Mouse (Mus musculus) heart, embryonic 14.5 days (tissue): ENCODE data around the gene Pdk3. TPM values are rescaled to one million over a fixed set of nuclear protein-coding genes. Genes with fewer than 3 reads are reported as not detected.
A peak's percentile ranks its signal among the peaks of the same experiment; 100 is the strongest.

Source experiments
- ATAC-seq: fragments of 200-750 bp; cut with Nextera tagmentation; 2 replicates; pipeline ENCODE4 v1.8.0; 2017; ENCODE audit warnings: low read depth, moderate TSS enrichment; ENCODE audit not compliant: insufficient number of reproducible peaks, insufficient read depth, low FRiP score
- H3K27ac ChIP-seq, 2 experiments: fragments of 200-500 bp in 1 of 2; fragments of 300-500 bp in 1 of 2; sonication (generic) in 1 of 2; replicated peaks in 1 of 2; 2 replicates each; pipeline ENCODE4 v1.5.1; 2012 to 2014; ENCODE audit warnings: low read depth in 2 of 2, low read length in 2 of 2, control low read depth in 1 of 2, mild to moderate bottlenecking in 1 of 2, mixed read lengths in 1 of 2; ENCODE audit not compliant: control insufficient read depth in 1 of 2, insufficient read depth in 1 of 2
- H3K27me3 ChIP-seq: fragments of 300-500 bp; sonication (generic); 2 replicates; pipeline ENCODE4 v1.6.1; 2014; ENCODE audit warnings: mild to moderate bottlenecking, low read length, control low read depth; ENCODE audit not compliant: control insufficient read depth, insufficient read depth
- H3K36me3 ChIP-seq: fragments of 300-500 bp; sonication (generic); 2 replicates; pipeline ENCODE4 v1.6.1; 2014; ENCODE audit warnings: mild to moderate bottlenecking, control low read depth, low read length, mixed read lengths; ENCODE audit not compliant: control insufficient read depth, insufficient read depth
- H3K4me1 ChIP-seq, 2 experiments: fragments of 200-500 bp in 1 of 2; fragments of 300-500 bp in 1 of 2; sonication (generic) in 1 of 2; 2 replicates each; pipeline ENCODE4 v1.6.1; 2012 to 2014; ENCODE audit warnings: low read length in 2 of 2, control low read depth in 1 of 2, mixed read lengths in 1 of 2; ENCODE audit not compliant: control insufficient read depth in 2 of 2, insufficient read depth in 2 of 2
- H3K4me2 ChIP-seq: fragments of 300-500 bp; sonication (generic); 2 replicates; pipeline ENCODE4 v1.6.1; 2014; ENCODE audit warnings: mild to moderate bottlenecking, low read length
- H3K4me3 ChIP-seq, 2 experiments: fragments of 200-500 bp in 1 of 2; fragments of 300-500 bp in 1 of 2; sonication (generic) in 1 of 2; 2 replicates each; pipeline ENCODE4 v1.5.1; 2012 to 2014; ENCODE audit warnings: low read length in 2 of 2, mild to moderate bottlenecking in 2 of 2, control low read depth in 1 of 2, low read depth in 1 of 2, moderate library complexity in 1 of 2; ENCODE audit not compliant: control insufficient read depth in 1 of 2, insufficient read depth in 1 of 2
- H3K9ac ChIP-seq: fragments of 300-500 bp; sonication (generic); 2 replicates; pipeline ENCODE4 v1.6.1; 2014; ENCODE audit warnings: mild to moderate bottlenecking, low read length
- H3K9me3 ChIP-seq: fragments of 300-500 bp; sonication (generic); 2 replicates; pipeline ENCODE4 v1.6.1; 2016; ENCODE audit warnings: low read length, control low read depth; ENCODE audit not compliant: control insufficient read depth
- WGBS: fragments of 180-500 bp; shearing (Covaris S2); extraction: QIAGEN DNeasy Blood & Tissue Kit; methylation state at CpG from one replicate; pipeline ENCODE4 v1.1.7; 2014; 5-methylcytosine and 5-hydroxymethylcytosine counted together
- polyA plus RNA-seq: library from polyadenylated mRNA; unstranded; fragments of >200 nt; fragmentation: Nextera tagmentation; extraction: Ambion mirVana; gene quantifications from 2 replicates; pipeline ENCODE4 v1.2.1, GENCODE M21; 2014

Gene Pdk3
- polyA plus RNA-seq = 129 and 137 TPM in 2 replicates

DNA sequence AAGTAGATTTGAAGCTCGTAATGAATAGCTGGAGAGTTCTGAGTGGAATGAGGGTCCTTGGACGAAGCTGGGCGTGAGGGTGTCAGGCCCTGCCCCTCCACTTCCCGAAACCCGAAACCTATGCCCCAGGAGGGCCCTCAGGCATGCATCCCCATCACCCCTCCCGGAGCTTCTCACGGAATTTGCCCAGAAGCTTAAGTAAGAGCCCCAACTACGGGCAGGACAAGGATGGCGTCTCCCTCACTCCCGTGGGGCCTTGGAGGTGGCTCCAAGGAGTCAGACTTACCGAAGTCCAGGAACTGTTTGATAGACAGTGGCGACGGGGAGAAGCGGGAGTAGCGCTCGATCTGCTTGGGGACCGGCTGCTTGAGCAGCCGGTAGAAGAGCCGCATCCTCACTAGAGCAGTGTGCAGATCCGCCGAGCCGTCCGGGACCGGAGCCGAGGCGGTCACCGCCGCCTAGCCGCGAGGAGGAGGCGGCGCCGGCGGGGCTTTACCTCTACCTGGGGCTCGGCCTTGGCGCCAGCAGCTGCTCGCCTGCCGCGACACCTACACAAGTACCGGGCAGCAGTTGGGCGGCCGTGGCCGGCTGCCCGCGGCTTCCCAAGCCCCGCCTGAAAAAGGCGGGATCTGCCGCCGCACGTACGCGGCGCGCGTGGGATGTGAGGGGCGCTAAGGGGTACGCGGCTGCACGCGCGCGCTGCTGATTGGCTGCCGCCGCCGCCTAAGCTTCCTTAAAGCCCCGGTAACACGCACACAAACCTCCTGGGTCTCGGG lies at the start of gene Pdk3:
Pdk3 (minus strand) TSS at position 641 of the 776 bp plus-strand sequence.
- Histone ChIP-seq H3K27me3 (no peaks in the 10 kb centered on the region), H3K4me3 (peak within 1 kb of the TSS; percentile 61 to 72), H3K27ac (peak within 1 kb of the TSS; percentile 94), H3K36me3 (no peaks in the 10 kb centered on the region), H3K4me1 (no peaks in the 10 kb centered on the region; a peak in 1 of 4 replicates), H3K9ac (peak within 1 kb of the TSS; percentile 80), H3K9me3 (no peaks in the 10 kb centered on the region), H3K4me2 (peak within 1 kb of the TSS; percentile 56)
- WGBS = 21% methylated on average over 49 of the region's 68 CpGs
- ATAC-seq = peak; percentile 90

- H3K9ac ChIP-seq = no peak overlapping the region
- WGBS = 67% methylated on average over 3 of the region's 3 CpGs
- H3K4me3 ChIP-seq = no peak overlapping the region
- no peak overlapping the region for H3K4me2 ChIP-seq
- H3K9me3 ChIP-seq = no peaks in the 10 kb centered on the region
- H3K36me3 ChIP-seq = no peaks in the 10 kb centered on the region
- H3K27ac ChIP-seq = no peak overlapping the region
- no peak for ATAC-seq
- no peaks in the 10 kb centered on the region for H3K27me3 ChIP-seq
- H3K4me1 ChIP-seq = no peaks in the 10 kb centered on the region
These were observed 45.6 kb upstream of the Pdk3 start for GRCm38 (mm10) chrX:93877634-93878016.

DNA sequence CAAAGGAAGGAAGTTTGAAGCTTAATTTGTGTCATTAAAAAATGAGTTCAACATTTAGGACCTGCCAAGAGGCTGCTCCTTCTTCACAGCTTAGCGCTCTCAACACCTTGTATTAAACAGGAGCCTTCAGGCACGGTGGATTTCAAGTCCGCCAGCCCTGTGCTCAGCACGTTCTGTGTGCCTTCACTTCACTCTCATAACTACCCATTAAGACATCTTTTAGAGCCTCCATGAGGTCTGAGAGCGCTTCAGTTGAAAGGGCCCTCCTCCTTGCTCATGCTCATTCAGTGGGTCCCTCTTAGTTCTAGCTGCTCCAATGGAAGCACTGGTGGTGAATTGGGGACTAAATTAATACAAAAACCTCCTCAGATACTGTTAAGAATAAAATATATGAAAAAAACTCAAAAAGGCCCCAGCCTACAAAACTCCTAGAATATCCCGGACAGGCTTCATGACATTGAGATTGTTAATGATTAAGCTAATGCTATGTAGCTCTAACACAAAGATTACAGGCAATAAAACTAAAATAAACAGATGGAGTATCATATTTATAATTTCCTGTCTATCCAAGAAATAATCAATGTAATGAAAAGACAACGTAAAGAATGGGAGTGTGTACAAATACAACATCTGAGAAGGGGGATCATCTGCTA lies 45.1 kb upstream of the Pdk3 start:
- H3K9ac ChIP-seq = no peak overlapping the region
- H3K27me3 ChIP-seq = no peaks in the 10 kb centered on the region
- no peaks in the 10 kb centered on the region for H3K9me3 ChIP-seq
- H3K4me1 ChIP-seq = no peaks in the 10 kb centered on the region
- no peak overlapping the region for H3K4me3 ChIP-seq
- H3K36me3 ChIP-seq = no peaks in the 10 kb centered on the region
- H3K27ac ChIP-seq = no peak overlapping the region
- ATAC-seq = no peak
- no peak overlapping the region for H3K4me2 ChIP-seq
- WGBS = 80% methylated on average over 7 of the region's 7 CpGs

- WGBS = 44% methylated on average over 2 of the region's 2 CpGs
- no peak for ATAC-seq
- Histone ChIP-seq H3K27ac (no peak overlapping the region), H3K27me3 (no peaks in the 10 kb centered on the region), H3K9ac (no peak overlapping the region), H3K4me3 (no peak overlapping the region), H3K9me3 (no peaks in the 10 kb centered on the region), H3K4me1 (no peaks in the 10 kb centered on the region), H3K36me3 (no peaks in the 10 kb centered on the region), H3K4me2 (no peak overlapping the region)
These were observed 31.4 kb upstream of the Pdk3 start for GRCm38 (mm10) chrX:93863393-93863792.

- Histone ChIP-seq H3K4me1 (no peaks in the 10 kb centered on the region), H3K9me3 (no peaks in the 10 kb centered on the region), H3K27ac (no peak overlapping the region), H3K4me3 (no peak overlapping the region), H3K4me2 (no peak overlapping the region), H3K27me3 (no peaks in the 10 kb centered on the region), H3K9ac (no peak overlapping the region), H3K36me3 (no peaks in the 10 kb centered on the region)
- ATAC-seq = no peak
- WGBS = 73% methylated on average over 4 of the region's 4 CpGs
These were observed 30.6 kb upstream of the Pdk3 start for GRCm38 (mm10) chrX:93862525-93863086.

DNA sequence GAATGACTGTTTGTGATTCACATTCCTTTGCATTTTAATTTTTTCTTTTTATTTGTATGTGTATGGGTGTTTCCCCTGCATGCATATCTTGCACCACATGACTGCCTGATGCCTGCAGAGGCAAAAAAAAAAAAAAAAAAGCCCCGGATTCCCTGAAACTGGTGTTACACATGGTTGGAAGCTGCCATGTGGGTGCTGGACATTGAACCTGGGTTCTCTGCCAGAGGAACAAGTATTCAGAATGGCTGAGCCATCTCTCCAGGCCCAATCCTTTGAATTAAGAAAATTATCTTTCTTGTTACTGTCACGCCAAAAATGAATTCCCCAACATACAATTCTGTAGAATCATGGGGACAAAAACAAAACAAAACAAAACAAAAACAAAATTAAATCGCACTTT lies 25.8 kb upstream of the Pdk3 start:
- Histone ChIP-seq H3K9ac (no peak overlapping the region), H3K27me3 (no peaks in the 10 kb centered on the region; the same call in 1 of the 2 replicates), H3K4me1 (no peaks in the 10 kb centered on the region), H3K4me2 (no peak overlapping the region), H3K27ac (no peak overlapping the region), H3K9me3 (no peaks in the 10 kb centered on the region), H3K4me3 (no peak overlapping the region), H3K36me3 (no peaks in the 10 kb centered on the region)
- no peak for ATAC-seq
- 57% methylated on average over 3 of the region's 3 CpGs for WGBS

- Histone ChIP-seq H3K27ac (peak overlapping the region; percentile 89 to 94), H3K9ac (peak overlapping the region; percentile 80), H3K9me3 (no peaks in the 10 kb centered on the region), H3K4me3 (peak overlapping the region; percentile 61 to 72), H3K36me3 (no peaks in the 10 kb centered on the region), H3K4me1 (no peaks in the 10 kb centered on the region; a peak in 1 of 4 replicates), H3K27me3 (no peaks in the 10 kb centered on the region), H3K4me2 (peak overlapping the region; percentile 56)
- no peak for ATAC-seq
- WGBS = 42% methylated on average over 14 of the region's 14 CpGs
These were observed 410 bp upstream of the Pdk3 start for GRCm38 (mm10) chrX:93832337-93832884.
